23 mouse cellular contexts compared by ENCODE assay signal in the genomic region with DNA sequence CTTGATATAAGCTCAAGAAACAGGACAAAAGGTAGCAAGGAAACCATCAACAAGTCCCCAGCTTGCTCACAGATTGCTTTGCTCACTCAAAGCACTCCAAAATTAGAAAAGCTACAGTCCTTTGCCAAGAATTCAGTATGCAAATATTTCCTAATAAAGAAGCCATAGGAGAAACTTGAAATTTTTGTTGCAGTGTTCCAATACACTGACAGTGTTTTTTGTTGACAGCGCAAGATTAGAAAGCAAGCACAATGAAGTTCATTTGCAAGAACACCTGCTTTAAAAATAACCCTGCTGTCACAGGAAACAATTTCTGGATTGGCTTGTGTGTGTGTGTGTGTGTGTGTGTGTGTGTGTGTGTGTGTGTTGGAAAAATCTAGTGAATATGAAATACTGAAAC.
DNase-seq lines count a peak whose midpoint lies in the region; ATAC-seq lines count a peak whose summit lies in the region.
"Had no signal": no experiment of that assay in that cellular context is flagged by ENCODE, and none has a peak within 500 bp of the region (broad histone marks: within the 10 kb centered on the region; RNA-seq: fewer than 3 reads in every experiment).

No protein-coding gene starts in this region.

- DNase-seq in frontal cortex, postnatal 36 days (ENCODE audit: low spot score in 2 of 2) = no peak
- DNase-seq in heart, postnatal 25 days (ENCODE audit: low spot score) = no peak
- peak; percentile 18 for DNase-seq in brain, embryonic 18.5 days (ENCODE audit: low read depth, low spot score)
- DNase-seq in heart, postnatal 4 days = peak; percentile 22
- no peak for DNase-seq in left cerebral cortex, adult 11 months (ENCODE audit: low spot score)
- DNase-seq: adrenal gland, postnatal 25 days; cerebellum, adult 11-12 months; cerebellum, postnatal 10 days; gastrocnemius, postnatal 14 days; kidney, postnatal 36 days; lung, adult 2 months; retina, postnatal 1 day; right cerebral cortex, postnatal 25 days had no signal

- ATAC-seq in frontal cortex, adult (ENCODE audit: low TSS enrichment) = 0 out of 2 replicates have a peak, but pooled peaks have one; percentile 10
- ATAC-seq in heart, embryonic 13.5 days (ENCODE audit: extremely low read depth, insufficient number of reproducible peaks, low FRiP score, low TSS enrichment) = no peak
- ATAC-seq: hindbrain, embryonic 16.5 days; intestine, embryonic 15.5 days; liver, embryonic 12.5 days; midbrain, embryonic 15.5 days had no signal

- H3K36me3 ChIP-seq in heart, embryonic 13.5 days = peaks cover 3% of the 10 kb centered on the region; the same call in 1 of the 2 replicates
- H3K36me3 ChIP-seq: embryonic facial prominence, embryonic 10.5 days; intestine, embryonic 15.5 days; limb, embryonic 13.5 days; liver, embryonic 12.5 days; midbrain, embryonic 15.5 days; neural tube, embryonic 12.5 days had no signal

- WGBS in heart, embryonic 13.5 days = 79% methylated on average over 1 of the region's 1 CpGs

- no peak overlapping the region for H3K9ac ChIP-seq in heart, embryonic 13.5 days
- H3K9ac ChIP-seq: intestine, embryonic 15.5 days; limb, embryonic 13.5 days; liver, embryonic 12.5 days; midbrain, embryonic 15.5 days; neural tube, embryonic 12.5 days had no signal

- H3K9me3 ChIP-seq in heart, embryonic 13.5 days = 0 out of 2 replicates have a peak, but pooled peaks cover 5% of the 10 kb centered on the region
- H3K9me3 ChIP-seq: embryonic facial prominence, embryonic 10.5 days; intestine, embryonic 15.5 days; midbrain, embryonic 15.5 days had no signal

- no peak overlapping the region for H3K4me3 ChIP-seq in heart, embryonic 13.5 days
- H3K4me3 ChIP-seq: embryonic facial prominence, embryonic 10.5 days; intestine, embryonic 15.5 days; limb, embryonic 13.5 days; liver, embryonic 12.5 days; midbrain, embryonic 15.5 days; neural tube, embryonic 12.5 days had no signal

- no peak overlapping the region for H3K4me2 ChIP-seq in heart, embryonic 13.5 days
- H3K4me2 ChIP-seq: intestine, embryonic 15.5 days; limb, embryonic 13.5 days; liver, embryonic 12.5 days; midbrain, embryonic 15.5 days; neural tube, embryonic 12.5 days had no signal

- intact Hi-C loops in heart, postnatal 25 days (cut with DNase I) = no loop called here

- H3K27me3 ChIP-seq in heart, embryonic 13.5 days (replicated peaks) = no peaks in the 10 kb centered on the region
- H3K27me3 ChIP-seq: intestine, embryonic 15.5 days; limb, embryonic 13.5 days; liver, embryonic 12.5 days; midbrain, embryonic 15.5 days; neural tube, embryonic 12.5 days had no signal

- peak overlapping the region; percentile 83 for H3K27ac ChIP-seq in heart, embryonic 13.5 days (replicated peaks)
- H3K27ac ChIP-seq: embryonic facial prominence, embryonic 10.5 days; intestine, embryonic 15.5 days; limb, embryonic 13.5 days; liver, embryonic 12.5 days; macrophage; midbrain, embryonic 15.5 days; neural tube, embryonic 12.5 days had no signal

- peaks cover 14% of the 10 kb centered on the region for H3K4me1 ChIP-seq in heart, embryonic 13.5 days
- H3K4me1 ChIP-seq: embryonic facial prominence, embryonic 10.5 days; intestine, embryonic 15.5 days; limb, embryonic 13.5 days; liver, embryonic 12.5 days; midbrain, embryonic 15.5 days; neural tube, embryonic 12.5 days had no signal

Comparison
In these comparisons a context has a peak if more than half of its experiments do, and no peak if none do; other contexts are left out.
1. DNase-seq: peak in brain, embryonic 18.5 days (single experiment) and heart, postnatal 4 days (single experiment); none in frontal cortex, postnatal 36 days (0 of 2), heart, postnatal 25 days (single experiment) and left cerebral cortex, adult 11 months (single experiment).